Mouse (Mus musculus): Measurements from ENCODE around the gene Hps5. TPM values are rescaled to one million over a fixed set of nuclear protein-coding genes. Genes with fewer than 3 reads are reported as not detected.
"Not testable (repeated sequence)": the region's sequence is repeated elsewhere in the genome, so short reads cannot be mapped to it uniquely, and the experiment has no call there.

The Hps5 gene
- polyA plus RNA-seq, 1 experiment from 2014 or later, result 17.4 TPM

GRCm38 (mm10) chr7:46764672-46765071 is 31.2 kb downstream of the Hps5 start:
- H3K9ac ChIP-seq, result no peak overlapping the region

GRCm38 (mm10) chr7:46762601-46763000 is 33.3 kb downstream of the Hps5 start:
- ATAC-seq (ENCODE audit: insufficient number of reproducible peaks, low FRiP score), result no peak
- 0 out of 2 replicates have a peak overlapping the region, but pooled peaks have one; percentile 5 for H3K9ac ChIP-seq
- no peaks in the 10 kb centered on the region for H3K27me3 ChIP-seq (replicated peaks)
- H3K4me2 ChIP-seq, result no peak overlapping the region
- no peak overlapping the region for H3K27ac ChIP-seq (ENCODE audit: poor library complexity, severe bottlenecking)
- peaks cover 74% of the 10 kb centered on the region for H3K36me3 ChIP-seq
- no peaks in the 10 kb centered on the region for H3K4me1 ChIP-seq (replicated peaks)
- WGBS, result 93% methylated on average over 5 of the region's 5 CpGs
- H3K4me3 ChIP-seq, result no peak overlapping the region
- no peaks in the 10 kb centered on the region for H3K9me3 ChIP-seq (replicated peaks)

More at GRCm38 (mm10) chr7:46764672-46765071, 31.2 kb downstream of the Hps5 start:
- WGBS, result 88% methylated on average over 8 of the region's 8 CpGs
- Histone ChIP-seq H3K9me3 (replicated peaks) (no peaks in the 10 kb centered on the region), H3K36me3 (peaks cover 82% of the 10 kb centered on the region), H3K4me1 (replicated peaks) (no peaks in the 10 kb centered on the region), H3K27me3 (replicated peaks) (no peaks in the 10 kb centered on the region), H3K27ac (ENCODE audit: poor library complexity, severe bottlenecking) (no peak overlapping the region), H3K4me2 (no peak overlapping the region), H3K4me3 (no peak overlapping the region)
- no peak for ATAC-seq (ENCODE audit: insufficient number of reproducible peaks, low FRiP score)

- ATAC-seq (ENCODE audit: insufficient number of reproducible peaks, low FRiP score), result no peak
- H3K9me3 ChIP-seq (replicated peaks), result no peaks in the 10 kb centered on the region
- no peak overlapping the region for H3K4me2 ChIP-seq
- H3K9ac ChIP-seq, result no peak overlapping the region
- no peaks in the 10 kb centered on the region for H3K27me3 ChIP-seq (replicated peaks)
- H3K36me3 ChIP-seq, result peaks cover 64% of the 10 kb centered on the region
- WGBS, result 72% methylated on average over 11 of the region's 11 CpGs
- no peaks in the 10 kb centered on the region for H3K4me1 ChIP-seq (replicated peaks)
- no peak overlapping the region for H3K27ac ChIP-seq (ENCODE audit: poor library complexity, severe bottlenecking)
- no peak overlapping the region for H3K4me3 ChIP-seq
Observed at GRCm38 (mm10) chr7:46761049-46761795, 34.6 kb downstream of the Hps5 start.

GRCm38 (mm10) chr7:46751490-46751889 is 44.4 kb downstream of the Hps5 start, which contains the start of gene Saa2:
Gene Saa2 (plus strand): TSS chr7:46751790.
- WGBS, result 67% methylated on average over 3 of the region's 3 CpGs
- H3K27ac ChIP-seq (ENCODE audit: poor library complexity, severe bottlenecking), result no peak within 1 kb of the TSS
- H3K27me3 ChIP-seq (replicated peaks), result 0 out of 2 replicates have a peak, but pooled peaks cover 4% of the 10 kb centered on the region
- no peak within 1 kb of the TSS for H3K9ac ChIP-seq
- no peak within 1 kb of the TSS for H3K4me2 ChIP-seq
- H3K9me3 ChIP-seq (replicated peaks), result no peaks in the 10 kb centered on the region
- no peak for ATAC-seq (ENCODE audit: insufficient number of reproducible peaks, low FRiP score)
- H3K4me1 ChIP-seq (replicated peaks), result peaks cover 3% of the 10 kb centered on the region; the same call in 1 of the 2 replicates
- H3K4me3 ChIP-seq, result no peak within 1 kb of the TSS
- no peaks in the 10 kb centered on the region for H3K36me3 ChIP-seq

- ATAC-seq (ENCODE audit: insufficient number of reproducible peaks, low FRiP score), result no peak
- 66% methylated on average over 3 of the region's 3 CpGs for WGBS
- Histone ChIP-seq H3K36me3 (no peaks in the 10 kb centered on the region), H3K4me2 (no peak overlapping the region), H3K9me3 (replicated peaks) (no peaks in the 10 kb centered on the region), H3K27me3 (replicated peaks) (0 out of 2 replicates have a peak, but pooled peaks cover 4% of the 10 kb centered on the region), H3K9ac (no peak overlapping the region), H3K27ac (ENCODE audit: poor library complexity, severe bottlenecking) (no peak overlapping the region), H3K4me1 (replicated peaks) (peaks cover 3% of the 10 kb centered on the region; the same call in 1 of the 2 replicates), H3K4me3 (no peak overlapping the region)
Observed at GRCm38 (mm10) chr7:46748459-46748858, 47.4 kb downstream of the Hps5 start.

GRCm38 (mm10) chr7:46746381-46746780 is 49.5 kb downstream of the Hps5 start:
- H3K9ac ChIP-seq, result no peak overlapping the region
- peaks cover 3% of the 10 kb centered on the region; the same call in 1 of the 2 replicates for H3K4me1 ChIP-seq (replicated peaks)
- WGBS, result 85% methylated on average over 7 of the region's 7 CpGs
- H3K4me2 ChIP-seq, result no peak overlapping the region
- no peak overlapping the region for H3K27ac ChIP-seq (ENCODE audit: poor library complexity, severe bottlenecking)
- no peaks in the 10 kb centered on the region for H3K9me3 ChIP-seq (replicated peaks)
- H3K36me3 ChIP-seq, result no peaks in the 10 kb centered on the region
- H3K27me3 ChIP-seq (replicated peaks), result 0 out of 2 replicates have a peak, but pooled peaks cover under 1% of the 10 kb centered on the region
- no peak overlapping the region for H3K4me3 ChIP-seq
- no peak for ATAC-seq (ENCODE audit: insufficient number of reproducible peaks, low FRiP score)

- WGBS, result 76% methylated on average over 3 of the region's 3 CpGs
- Histone ChIP-seq H3K4me3 (no peak overlapping the region), H3K27me3 (replicated peaks) (no peaks in the 10 kb centered on the region), H3K4me2 (no peak overlapping the region), H3K27ac (ENCODE audit: poor library complexity, severe bottlenecking) (no peak overlapping the region), H3K4me1 (replicated peaks) (peaks cover 3% of the 10 kb centered on the region; the same call in 1 of the 2 replicates), H3K9me3 (replicated peaks) (no peaks in the 10 kb centered on the region), H3K36me3 (no peaks in the 10 kb centered on the region), H3K9ac (no peak overlapping the region)
- ATAC-seq (ENCODE audit: insufficient number of reproducible peaks, low FRiP score), result no peak
Observed at GRCm38 (mm10) chr7:46745816-46746215, 50.0 kb downstream of the Hps5 start.

- 67% methylated on average over 3 of the region's 3 CpGs for WGBS
- H3K27me3 ChIP-seq (replicated peaks), result not testable (repeated sequence)
Observed at GRCm38 (mm10) chr7:46742880-46743279, 53.0 kb downstream of the Hps5 start, which contains the start of gene Saa1. Gene Saa1 (minus strand): TSS chr7:46742980.

GRCm38 (mm10) chr7:46740041-46740440 is 55.8 kb downstream of the Hps5 start:
- H3K4me1 ChIP-seq (replicated peaks); H3K36me3 ChIP-seq; H3K4me2 ChIP-seq; H3K4me3 ChIP-seq; H3K9ac ChIP-seq; H3K27ac ChIP-seq (ENCODE audit: poor library complexity, severe bottlenecking); H3K27me3 ChIP-seq (replicated peaks); H3K9me3 ChIP-seq (replicated peaks); ATAC-seq (ENCODE audit: insufficient number of reproducible peaks, low FRiP score): not testable (repeated sequence)
- WGBS, result 69% methylated on average over 5 of the region's 5 CpGs

More at GRCm38 (mm10) chr7:46742880-46743279, 53.0 kb downstream of the Hps5 start, which contains the start of gene Saa1:
- not testable (repeated sequence) for H3K4me1 ChIP-seq (replicated peaks); H3K27ac ChIP-seq (ENCODE audit: poor library complexity, severe bottlenecking); H3K9me3 ChIP-seq (replicated peaks); H3K4me2 ChIP-seq; H3K36me3 ChIP-seq; H3K9ac ChIP-seq; H3K4me3 ChIP-seq; ATAC-seq (ENCODE audit: insufficient number of reproducible peaks, low FRiP score)

- Histone ChIP-seq H3K36me3 (no peaks in the 10 kb centered on the region), H3K27ac (ENCODE audit: poor library complexity, severe bottlenecking) (no peak overlapping the region), H3K4me2 (no peak overlapping the region), H3K9ac (no peak overlapping the region), H3K4me1 (replicated peaks) (no peaks in the 10 kb centered on the region), H3K27me3 (replicated peaks) (no peaks in the 10 kb centered on the region), H3K9me3 (replicated peaks) (no peaks in the 10 kb centered on the region), H3K4me3 (no peak overlapping the region)
- no peak for ATAC-seq (ENCODE audit: insufficient number of reproducible peaks, low FRiP score)
- 72% methylated on average over 12 of the region's 12 CpGs for WGBS
Observed at GRCm38 (mm10) chr7:46738561-46739460, 57.1 kb downstream of the Hps5 start.

- Histone ChIP-seq H3K9me3 (replicated peaks) (no peaks in the 10 kb centered on the region; the same call in 1 of the 2 replicates), H3K4me2 (no peak overlapping the region), H3K4me3 (no peak overlapping the region), H3K27me3 (replicated peaks) (no peaks in the 10 kb centered on the region), H3K27ac (ENCODE audit: poor library complexity, severe bottlenecking) (no peak overlapping the region), H3K4me1 (replicated peaks) (no peaks in the 10 kb centered on the region), H3K9ac (no peak overlapping the region), H3K36me3 (no peaks in the 10 kb centered on the region)
- WGBS, result 72% methylated on average over 2 of the region's 2 CpGs
- no peak for ATAC-seq (ENCODE audit: insufficient number of reproducible peaks, low FRiP score)
Observed at GRCm38 (mm10) chr7:46734983-46735382, 60.9 kb downstream of the Hps5 start.
